Mouse (Mus musculus): ENCODE results near the gene Dpep3.

DNA sequence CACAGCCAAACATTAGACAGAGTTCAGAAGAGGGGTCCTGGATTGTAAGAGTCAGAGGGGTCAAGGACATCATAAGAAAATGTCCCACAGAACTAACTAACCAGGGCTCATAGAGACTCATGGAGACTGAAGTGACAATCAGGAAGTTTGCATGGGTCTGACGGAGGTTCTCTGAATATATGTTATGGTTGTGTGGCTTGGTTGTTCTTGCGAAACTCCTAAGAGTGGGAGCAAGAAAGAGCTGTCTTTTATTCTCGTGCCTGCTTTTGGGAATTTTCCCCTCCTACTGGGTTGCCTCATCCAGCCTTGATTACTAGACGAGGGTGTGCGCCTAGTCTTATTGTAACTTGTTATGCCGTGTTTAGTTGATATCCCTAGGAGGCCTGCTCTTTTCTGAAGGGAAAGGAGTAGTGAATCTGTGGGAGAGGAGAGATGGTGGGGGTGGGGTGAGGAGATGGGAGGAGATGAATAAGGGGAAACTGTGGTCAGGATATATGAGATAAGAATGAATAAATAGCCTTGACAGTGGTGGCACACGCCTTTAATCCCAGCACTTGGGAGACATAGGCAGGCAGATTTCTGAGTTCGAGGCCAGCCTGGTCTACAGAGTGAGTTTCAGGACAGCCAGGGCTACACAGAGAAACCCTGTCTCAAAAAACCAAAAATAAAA is 25.4 kb upstream of the Dpep3 start:
- no peak for TF ChIP-seq CTCF (conservative IDR thresholded peaks at IDR 0.05; ENCODE audit: low read length)
- TF ChIP-seq NANOG (IDR thresholded peaks at IDR 0.05; ENCODE audit: borderline replicate concordance, low read length): no peak

Measured in E14TG2a.4 (cell line).